Mouse (Mus musculus) forebrain, embryonic 15.5 days (tissue): Measurements from ENCODE around the gene Syde1. TPM values are rescaled to one million over a fixed set of nuclear protein-coding genes. Genes with fewer than 3 reads are reported as not detected.

Experiments used
- ATAC-seq: fragments of 200-750 bp; cut with Nextera tagmentation; replicated peaks from 2 replicates; pipeline ENCODE4 v1.8.0; 2017; ENCODE audit warnings: mild to moderate bottlenecking, moderate TSS enrichment, moderate library complexity
- H3K27ac ChIP-seq: fragments of 300-500 bp; sonication (generic); replicated peaks from 2 replicates; pipeline ENCODE4 v1.5.1; 2015; ENCODE audit warnings: mild to moderate bottlenecking, inconsistent platforms
- H3K27me3 ChIP-seq: fragments of 300-500 bp; sonication (generic); 2 replicates; pipeline ENCODE4 v1.6.1; 2015; ENCODE audit warnings: inconsistent platforms
- H3K36me3 ChIP-seq: fragments of 300-500 bp; sonication (generic); 2 replicates; pipeline ENCODE4 v1.6.1; 2015; ENCODE audit warnings: mild to moderate bottlenecking, inconsistent platforms
- H3K4me1 ChIP-seq: fragments of 300-500 bp; sonication (generic); 2 replicates; pipeline ENCODE4 v1.6.1; 2015; ENCODE audit warnings: inconsistent platforms
- H3K4me2 ChIP-seq: fragments of 300-500 bp; sonication (generic); replicated peaks from 2 replicates; pipeline ENCODE4 v1.6.1; 2015; ENCODE audit warnings: mild to moderate bottlenecking, inconsistent platforms
- H3K4me3 ChIP-seq: fragments of 300-500 bp; sonication (generic); 2 replicates; pipeline ENCODE4 v1.5.1; 2015; ENCODE audit warnings: mild to moderate bottlenecking, inconsistent platforms
- H3K9ac ChIP-seq: fragments of 300-500 bp; sonication (generic); replicated peaks from 2 replicates; pipeline ENCODE4 v1.6.1; 2015; ENCODE audit warnings: mild to moderate bottlenecking, inconsistent platforms
- H3K9me3 ChIP-seq: fragments of 300-500 bp; sonication (generic); 2 replicates; pipeline ENCODE4 v1.6.1; 2016; ENCODE audit warnings: inconsistent platforms
- WGBS: fragments of 180-500 bp; shearing (Covaris S2); methylation state at CpG from one replicate; pipeline ENCODE4 v1.1.7; 2015; ENCODE audit warnings: mixed read lengths; 5-methylcytosine and 5-hydroxymethylcytosine counted together
- polyA plus RNA-seq: library from polyadenylated mRNA; unstranded; fragments of >200 nt; fragmentation: Nextera tagmentation; extraction: Ambion mirVana; gene quantifications from 2 replicates; pipeline ENCODE4 v1.2.1, GENCODE M21; 2015

The Syde1 gene
- polyA plus RNA-seq, 1 experiment from 2014 or later: 3.6 TPM

GRCm38 (mm10) chr10:78575105-78575632 lies 16.6 kb downstream of the Syde1 start:
- no peaks in the 10 kb centered on the region for H3K27me3 ChIP-seq
- peak overlapping the region; percentile 76 for H3K4me2 ChIP-seq
- H3K36me3 ChIP-seq: peaks cover 6% of the 10 kb centered on the region
- peak overlapping the region; percentile 57 for H3K9ac ChIP-seq
- WGBS: 12% methylated on average over 13 of the region's 13 CpGs
- peak overlapping the region; percentile 74 for H3K4me3 ChIP-seq
- peak; percentile 63 for ATAC-seq
- H3K9me3 ChIP-seq: no peaks in the 10 kb centered on the region
- H3K4me1 ChIP-seq: peaks cover 18% of the 10 kb centered on the region
- peak overlapping the region; percentile 85 for H3K27ac ChIP-seq

GRCm38 (mm10) chr10:78574250-78575104 lies 17.3 kb downstream of the Syde1 start, which contains the start of gene Ilvbl:
Gene Ilvbl, plus strand, starts transcription at chr10:78574346.
- ATAC-seq: peak; percentile 93
- H3K27me3 ChIP-seq: no peaks in the 10 kb centered on the region
- under 1% methylated on average over 51 of the region's 51 CpGs for WGBS
- peak within 1 kb of the TSS; percentile 57 for H3K9ac ChIP-seq
- H3K27ac ChIP-seq: peak within 1 kb of the TSS; percentile 85
- H3K4me1 ChIP-seq: peaks cover 18% of the 10 kb centered on the region
- no peaks in the 10 kb centered on the region for H3K9me3 ChIP-seq
- H3K36me3 ChIP-seq: peaks cover under 1% of the 10 kb centered on the region; the same call in 1 of the 2 replicates
- H3K4me2 ChIP-seq: peak within 1 kb of the TSS; percentile 76
- peak within 1 kb of the TSS; percentile 74 for H3K4me3 ChIP-seq

- ATAC-seq: no peak
- H3K4me1 ChIP-seq: peaks cover 18% of the 10 kb centered on the region
- no peak overlapping the region for H3K9ac ChIP-seq
- no peak overlapping the region for H3K27ac ChIP-seq
- no peak overlapping the region for H3K4me2 ChIP-seq
- H3K27me3 ChIP-seq: no peaks in the 10 kb centered on the region
- no peaks in the 10 kb centered on the region for H3K36me3 ChIP-seq
- 60% methylated on average over 3 of the region's 3 CpGs for WGBS
- H3K9me3 ChIP-seq: no peaks in the 10 kb centered on the region
- H3K4me3 ChIP-seq: no peak overlapping the region
These were observed 18.5 kb downstream of the Syde1 start for GRCm38 (mm10) chr10:78573226-78573625.

GRCm38 (mm10) chr10:78570897-78571296 lies 20.9 kb downstream of the Syde1 start:
- Histone ChIP-seq H3K27me3 (no peaks in the 10 kb centered on the region), H3K4me2 (no peak overlapping the region), H3K9me3 (no peaks in the 10 kb centered on the region), H3K4me1 (peaks cover 14% of the 10 kb centered on the region), H3K9ac (no peak overlapping the region), H3K4me3 (no peak overlapping the region), H3K36me3 (no peaks in the 10 kb centered on the region), H3K27ac (no peak overlapping the region)
- ATAC-seq: no peak
- WGBS: 47% methylated on average over 2 of the region's 2 CpGs

- H3K4me3 ChIP-seq: no peak overlapping the region
- no peaks in the 10 kb centered on the region for H3K27me3 ChIP-seq
- 68% methylated on average over 6 of the region's 6 CpGs for WGBS
- no peak overlapping the region for H3K9ac ChIP-seq
- H3K4me1 ChIP-seq: peaks cover 10% of the 10 kb centered on the region
- no peak overlapping the region for H3K27ac ChIP-seq
- H3K4me2 ChIP-seq: no peak overlapping the region
- no peak for ATAC-seq
- H3K36me3 ChIP-seq: no peaks in the 10 kb centered on the region
- no peaks in the 10 kb centered on the region for H3K9me3 ChIP-seq
These were observed 21.3 kb downstream of the Syde1 start for GRCm38 (mm10) chr10:78570416-78570815.

- no peak overlapping the region for H3K4me3 ChIP-seq
- H3K9ac ChIP-seq: no peak overlapping the region
- no peaks in the 10 kb centered on the region for H3K27me3 ChIP-seq
- ATAC-seq: no peak
- H3K4me2 ChIP-seq: no peak overlapping the region
- peaks cover 5% of the 10 kb centered on the region; the same call in 1 of the 2 replicates for H3K4me1 ChIP-seq
- H3K36me3 ChIP-seq: no peaks in the 10 kb centered on the region
- H3K9me3 ChIP-seq: no peaks in the 10 kb centered on the region
- no peak overlapping the region for H3K27ac ChIP-seq
- WGBS: 67% methylated on average over 3 of the region's 3 CpGs
These were observed 22.1 kb downstream of the Syde1 start for GRCm38 (mm10) chr10:78569686-78570085.

GRCm38 (mm10) chr10:78569191-78569590 lies 22.6 kb downstream of the Syde1 start:
- Histone ChIP-seq H3K4me2 (no peak overlapping the region), H3K4me3 (no peak overlapping the region), H3K9ac (no peak overlapping the region), H3K9me3 (no peaks in the 10 kb centered on the region), H3K27me3 (no peaks in the 10 kb centered on the region), H3K4me1 (peaks cover 5% of the 10 kb centered on the region; the same call in 1 of the 2 replicates), H3K36me3 (no peaks in the 10 kb centered on the region), H3K27ac (no peak overlapping the region)
- 81% methylated on average over 3 of the region's 3 CpGs for WGBS
- ATAC-seq: no peak

- no peaks in the 10 kb centered on the region for H3K4me1 ChIP-seq
- ATAC-seq: no peak
These were observed 26.7 kb downstream of the Syde1 start for GRCm38 (mm10) chr10:78565070-78565469.

GRCm38 (mm10) chr10:78540943-78541342 lies 50.8 kb downstream of the Syde1 start:
- H3K9ac ChIP-seq: no peak overlapping the region
- no peak for ATAC-seq
- H3K27me3 ChIP-seq: no peaks in the 10 kb centered on the region
- no peaks in the 10 kb centered on the region for H3K36me3 ChIP-seq
- no peak overlapping the region for H3K4me2 ChIP-seq
- no peak overlapping the region for H3K4me3 ChIP-seq
- 59% methylated on average over 2 of the region's 2 CpGs for WGBS
- H3K27ac ChIP-seq: no peak overlapping the region
- H3K9me3 ChIP-seq: no peaks in the 10 kb centered on the region
- no peaks in the 10 kb centered on the region for H3K4me1 ChIP-seq

More at GRCm38 (mm10) chr10:78565070-78565469, 26.7 kb downstream of the Syde1 start:
- no peaks in the 10 kb centered on the region for H3K36me3 ChIP-seq
- H3K27ac ChIP-seq: no peak overlapping the region
- no peak overlapping the region for H3K4me3 ChIP-seq
- WGBS: 89% methylated on average over 1 of the region's 1 CpGs
- H3K9ac ChIP-seq: no peak overlapping the region
- no peaks in the 10 kb centered on the region for H3K27me3 ChIP-seq
- no peak overlapping the region for H3K4me2 ChIP-seq
- H3K9me3 ChIP-seq: no peaks in the 10 kb centered on the region

Other genes starting within 250 kb of the Syde1 start
- 69.9 and 72.2 TPM in 2 replicates for gene Agpat3, start 239.5 kb downstream of the Syde1 start, polyA plus RNA-seq
- gene Rrp1, start 178.9 kb downstream of the Syde1 start, polyA plus RNA-seq: 395 and 412 TPM in 2 replicates
- 100 and 115 TPM in 2 replicates for gene Cstb, start 166.3 kb downstream of the Syde1 start, polyA plus RNA-seq
- 13.6 and 13.9 TPM in 2 replicates for gene Pdxk, start 127.0 kb downstream of the Syde1 start, polyA plus RNA-seq
- not detected in 2 replicates for gene Olfr1358, start 74.5 kb downstream of the Syde1 start, polyA plus RNA-seq
- gene Ilvbl, start 17.6 kb downstream of the Syde1 start, polyA plus RNA-seq: 39.7 and 40.6 TPM in 2 replicates
- gene Olfr1357, start 26.1 kb upstream of the Syde1 start, polyA plus RNA-seq: not detected in 2 replicates
- gene Casp14, start 126.3 kb upstream of the Syde1 start, polyA plus RNA-seq: not detected in 2 replicates
- 0.10 and 0.18 TPM in 2 replicates for gene Ccdc105, start 161.1 kb upstream of the Syde1 start, polyA plus RNA-seq
- gene Slc1a6, start 188.5 kb upstream of the Syde1 start, polyA plus RNA-seq: 4.4 and 4.8 TPM in 2 replicates